Mouse (Mus musculus): ENCODE results near the gene Shbg. TPM values are rescaled to one million over a fixed set of nuclear protein-coding genes. Genes with fewer than 3 reads are reported as not detected.

Shbg gene
- total RNA-seq, 4 experiments from 2014 or later, result 0.59 to 0.92 TPM; not detected in 2

GRCm38 (mm10) chr11:69575220-69575619 is 42.5 kb downstream of the Shbg start:
- DNase-seq (ENCODE audit: low spot score in 2 of 2), result no peak

GRCm38 (mm10) chr11:69565131-69565530 is 52.6 kb downstream of the Shbg start:
- DNase-seq (ENCODE audit: low spot score in 2 of 2), result no peak

Small RNA genes within 50 kb of the gene (microRNA-seq; reads per million reads assigned to microRNA genes)
- gene Mir1934, result 2.9 to 8.8 reads per million in 2 experiments
- gene Mir467f, result 0 reads per million in 2 experiments

Other genes starting within 250 kb of the Shbg start
- gene Chd3, start 248.5 kb downstream of the Shbg start, total RNA-seq (2022), result 100 to 1,000 TPM; 435 to 510 (median 495) TPM
- gene Naa38, start 222.4 kb downstream of the Shbg start, total RNA-seq (2022), result 100 to 1,000 TPM; 101 to 126 (median 111) TPM
- gene Cyb5d1, start 222.3 kb downstream of the Shbg start, total RNA-seq (2022), result 10 to 100 TPM; 37.5 to 51.2 (median 46.5) TPM
- gene Tmem88, start 219.7 kb downstream of the Shbg start, total RNA-seq (2022), result 1 to 10 TPM; 2.2 to 2.8 (median 2.5) TPM
- gene Kdm6b, start 204.2 kb downstream of the Shbg start, total RNA-seq (2022), result 10 to 100 TPM; 32.3 to 36.4 (median 34.8) TPM
- gene Dnah2, start 68.8 kb downstream of the Shbg start, total RNA-seq (2022), result 1 to 10 TPM; 3.1 to 6.3 (median 5.0) TPM
- gene Efnb3, start 57.7 kb downstream of the Shbg start, total RNA-seq (2022), result 100 to 1,000 TPM; 115 to 132 (median 124) TPM
- gene Wrap53, start 37.6 kb downstream of the Shbg start, total RNA-seq (2022), result 10 to 100 TPM; 12.2 to 17.8 (median 12.3) TPM
- 10 to 100 TPM; 27.7 to 36.7 (median 33.7) TPM for gene Trp53, start 37.5 kb downstream of the Shbg start, total RNA-seq (2022)
- 100 to 1,000 TPM; 386 to 493 (median 443) TPM for gene Atp1b2, start 12.0 kb downstream of the Shbg start, total RNA-seq (2022)
- 10 to 100 TPM; 13.3 to 19.2 (median 14.8) TPM for gene Sat2, start 4.1 kb upstream of the Shbg start, total RNA-seq (2022)
- 100 to 1,000 TPM; 132 to 154 (median 139) TPM for gene Fxr2, start 15.1 kb upstream of the Shbg start, total RNA-seq (2022)
- gene Sox15, start 37.4 kb upstream of the Shbg start, total RNA-seq (2022), result not detected
- 10 to 100 TPM; 51.3 to 60.6 (median 56.8) TPM for gene Mpdu1, start 44.7 kb upstream of the Shbg start, total RNA-seq (2022)
- gene Cd68, start 48.2 kb upstream of the Shbg start, total RNA-seq (2022), result 100 to 1,000 TPM in 1 of 4 experiments, 10 to 100 TPM in 3; 10.8 to 113 (median 55.2) TPM
- gene Eif4a1, start 54.5 kb upstream of the Shbg start, total RNA-seq (2022), result 100 to 1,000 TPM; 319 to 328 (median 325) TPM
- 100 to 1,000 TPM in 3 of 4 experiments, 10 to 100 TPM in 1; 82.9 to 123 (median 105) TPM for gene Senp3, start 64.2 kb upstream of the Shbg start, total RNA-seq (2022)
- gene Tnfsf13, start 67.9 kb upstream of the Shbg start, total RNA-seq (2022), result 1 to 10 TPM; 2.9 to 3.8 (median 3.2) TPM
- gene Tnfsf12, start 77.9 kb upstream of the Shbg start, total RNA-seq (2022), result 10 to 100 TPM in 3 of 4 experiments, 1 to 10 TPM in 1; 9.5 to 17.3 (median 14.4) TPM
- 1 to 10 TPM in 3 of 4 experiments, under 1 TPM in 1; 0.83 to 2.2 (median 1.3) TPM for gene Tnfsfm13, start 78.2 kb upstream of the Shbg start, total RNA-seq (2022)
- 10 to 100 TPM; 53.8 to 60.8 (median 59.1) TPM for gene Polr2a, start 140.7 kb upstream of the Shbg start, total RNA-seq (2022)
- not detected for gene Slc35g3, start 144.1 kb upstream of the Shbg start, total RNA-seq (2022)
- gene Zbtb4, start 148.0 kb upstream of the Shbg start, total RNA-seq (2022), result 100 to 1,000 TPM; 121 to 145 (median 129) TPM
- 1 to 10 TPM in 3 of 4 experiments, under 1 TPM in 1; 0.49 to 2.2 (median 1.1) TPM for gene Chrnb1, start 178.0 kb upstream of the Shbg start, total RNA-seq (2022)
- 10 to 100 TPM; 26.1 to 36.5 (median 30.6) TPM for gene Fgf11, start 184.0 kb upstream of the Shbg start, total RNA-seq (2022)
- gene Tmem102, start 187.7 kb upstream of the Shbg start, total RNA-seq (2022), result under 1 TPM in 2 of 4 experiments, not detected in 2; 0.17 to 0.47 TPM
- gene Gm39566, start 197.4 kb upstream of the Shbg start, total RNA-seq (2022), result not detected
- gene Spem2, start 200.6 kb upstream of the Shbg start, total RNA-seq (2022), result not detected
- under 1 TPM in 2 of 4 experiments, not detected in 2; 0.31 to 0.75 TPM for gene Spem1, start 204.3 kb upstream of the Shbg start, total RNA-seq (2022)
- gene Nlgn2, start 219.9 kb upstream of the Shbg start, total RNA-seq (2022), result 100 to 1,000 TPM; 189 to 200 (median 199) TPM
- gene Tmem256, start 220.6 kb upstream of the Shbg start, total RNA-seq (2022), result 100 to 1,000 TPM; 113 to 131 (median 121) TPM
- gene Plscr3, start 228.5 kb upstream of the Shbg start, total RNA-seq (2022), result 10 to 100 TPM; 17.1 to 21.8 (median 20.0) TPM
- not detected for gene Tnk1, start 240.8 kb upstream of the Shbg start, total RNA-seq (2022)

Data from layer of hippocampus, adult 8-10 months (tissue).